Mouse (Mus musculus) thymus, postnatal 0 days (tissue): ENCODE measurements around the gene Zfp292. TPM values are rescaled to one million over a fixed set of nuclear protein-coding genes. Genes with fewer than 3 reads are reported as not detected.
"Not testable (repeated sequence)": the region's sequence is repeated elsewhere in the genome, so short reads cannot be mapped to it uniquely, and the experiment has no call there.

Experiments
- DNase-seq: peaks from one replicate; pipeline ENCODE4 v3.0.0-alpha.2; 2015; ENCODE audit warnings: low spot score
- polyA plus RNA-seq: library from polyadenylated mRNA; unstranded; fragments of >200 nt; fragmentation: Nextera tagmentation; extraction: Ambion mirVana; gene quantifications from 2 replicates; pipeline ENCODE4 v1.2.1, GENCODE M21; 2015

Zfp292 gene
- polyA plus RNA-seq, result 19.3 and 20.7 TPM in 2 replicates

DNA sequence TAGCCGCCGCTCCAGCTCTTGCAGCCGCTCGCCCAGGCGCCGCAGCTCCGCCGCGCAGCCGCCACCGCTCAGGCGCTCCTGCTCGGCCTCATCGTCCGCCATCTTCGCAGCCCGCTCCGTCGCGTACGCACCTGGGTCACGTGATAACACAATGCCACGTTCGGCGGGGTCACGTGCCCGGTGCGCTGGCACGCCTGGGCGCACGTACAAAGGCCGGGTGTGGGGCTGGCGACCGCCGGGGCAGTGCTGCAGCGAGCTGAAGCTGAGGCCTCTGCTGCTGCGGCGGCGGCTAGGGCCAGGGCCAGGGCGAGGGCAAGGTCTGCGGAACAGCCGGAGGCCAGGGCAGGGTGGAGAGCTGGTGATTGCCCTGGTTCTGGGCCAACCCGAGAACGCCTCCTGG lies at the start of gene Zfp292:
TSS of gene Zfp292 (minus strand) at position 143 of the 400 bp plus-strand sequence.
- peak; percentile 93 for DNase-seq

DNA sequence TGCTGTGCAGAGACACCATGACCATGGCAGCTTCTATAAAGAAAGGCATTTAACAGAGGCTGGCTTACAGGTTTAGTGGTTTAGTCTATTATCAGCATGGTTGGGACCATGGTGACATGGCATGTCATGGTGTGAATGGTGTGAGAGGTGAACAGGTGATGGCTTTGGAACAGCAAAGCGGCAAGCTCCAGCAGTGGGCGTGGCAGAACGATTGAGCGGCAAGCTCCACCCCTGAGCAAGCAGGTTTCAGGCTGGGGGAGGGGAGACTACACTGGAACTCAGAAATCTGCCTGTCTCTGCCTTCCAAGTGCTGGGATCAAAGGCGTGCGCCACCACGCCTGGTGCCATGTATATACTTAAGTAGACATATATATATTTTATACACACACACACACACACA lies 45.6 kb upstream of the Zfp292 start:
- DNase-seq, result not testable (repeated sequence)

DNA sequence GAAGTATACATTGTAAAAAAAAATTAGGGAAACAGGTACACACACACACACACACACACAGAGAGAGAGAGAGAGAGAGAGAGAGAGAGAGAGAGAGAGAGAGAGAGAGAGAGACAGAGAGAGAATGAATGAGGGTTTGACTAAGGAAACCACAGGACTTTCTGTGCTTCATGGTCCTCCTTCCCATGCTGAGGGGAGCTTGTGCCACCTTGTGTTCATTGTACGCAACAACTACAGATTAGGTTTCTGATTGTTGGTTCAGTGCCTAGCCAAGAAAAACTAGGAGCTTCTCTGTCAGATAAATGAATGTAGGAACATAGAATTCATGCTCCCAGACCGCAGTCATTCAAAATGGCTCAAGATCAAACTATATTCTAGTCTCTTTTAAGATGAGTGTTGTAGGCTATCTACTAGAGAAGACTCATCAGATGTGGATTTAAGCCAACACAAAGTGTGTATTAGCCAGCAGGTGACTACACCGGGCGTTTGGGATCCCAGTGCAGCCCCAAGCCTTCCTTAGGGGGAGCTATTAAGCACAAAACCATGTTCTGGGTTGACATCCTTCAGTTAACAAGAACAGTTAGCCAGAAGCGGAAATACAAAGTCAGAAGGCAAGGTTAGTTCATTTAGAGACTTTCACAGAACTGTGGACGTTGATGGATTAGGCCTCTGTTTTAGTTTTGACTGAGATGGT lies 39.6 kb upstream of the Zfp292 start:
- peak; percentile 63 for DNase-seq

DNA sequence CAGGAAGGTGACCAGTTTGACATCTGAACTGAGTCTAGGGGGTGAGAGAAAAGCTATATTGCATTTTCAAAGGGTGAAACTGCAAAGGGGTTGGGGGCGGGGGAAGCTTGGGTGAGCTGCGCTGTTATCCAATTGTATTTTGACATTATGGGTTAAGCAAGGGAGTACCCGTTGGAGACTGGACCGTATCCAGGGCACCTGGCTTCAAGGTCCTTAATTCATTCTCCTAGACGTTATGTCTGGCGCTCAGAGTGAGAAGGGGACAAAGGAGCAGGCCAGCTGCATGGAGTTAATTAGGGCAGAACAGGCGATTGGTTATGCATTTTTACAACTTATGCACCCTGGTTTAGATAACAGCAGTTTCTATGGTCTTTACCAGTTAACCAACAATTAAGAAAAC lies 34.6 kb upstream of the Zfp292 start:
- no peak for DNase-seq

- no peak for DNase-seq
Observed at GRCm38 (mm10) chr4:34912171-34912570, 29.4 kb upstream of the Zfp292 start.

GRCm38 (mm10) chr4:34911401-34911800 lies 28.6 kb upstream of the Zfp292 start:
- DNase-seq, result no peak

DNA sequence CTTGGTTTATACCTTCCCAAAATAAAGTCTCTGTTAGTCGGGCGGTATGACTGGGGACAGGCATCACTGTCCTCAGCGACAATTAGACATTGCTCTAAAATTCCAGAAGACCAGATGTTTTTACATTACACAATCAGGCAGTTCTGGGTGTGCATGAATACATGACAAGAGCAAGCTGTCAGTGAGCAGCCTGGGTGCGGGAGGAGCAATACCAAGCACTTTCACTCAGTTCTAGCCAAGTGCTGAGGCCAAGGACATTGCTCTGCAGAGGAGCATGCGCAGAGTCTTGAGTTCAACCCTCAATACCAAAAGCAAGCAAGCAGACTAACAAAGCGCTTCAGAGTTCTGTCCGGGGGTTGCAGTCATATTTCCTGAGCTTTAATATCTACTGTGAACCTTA lies 25.4 kb upstream of the Zfp292 start:
- no peak for DNase-seq

- no peak for DNase-seq
Observed at GRCm38 (mm10) chr4:34907026-34907425, 24.3 kb upstream of the Zfp292 start.

DNA sequence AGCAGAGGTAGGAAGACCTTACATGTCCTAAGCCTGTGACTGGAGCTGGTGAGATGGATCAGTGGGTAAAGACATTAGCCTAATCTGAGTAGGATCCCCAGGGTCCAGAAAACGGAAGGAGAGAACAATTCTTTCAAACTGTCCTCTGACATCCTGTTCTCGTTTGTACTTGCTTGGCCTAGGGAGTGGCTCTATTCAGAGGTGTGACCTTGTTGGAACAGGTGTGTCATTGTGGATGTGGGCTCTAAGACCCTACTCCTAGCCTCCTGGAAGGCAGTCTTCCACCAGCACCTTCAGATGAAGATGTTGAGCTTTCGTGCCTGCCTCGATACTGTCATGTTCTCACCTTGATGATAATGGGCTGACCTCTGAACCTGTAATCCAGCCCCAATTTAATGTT lies 23.4 kb upstream of the Zfp292 start:
- no peak for DNase-seq

- peak; percentile 35 for DNase-seq
Observed at GRCm38 (mm10) chr4:34905396-34905795, 22.6 kb upstream of the Zfp292 start.

GRCm38 (mm10) chr4:34901582-34901981 lies 18.8 kb upstream of the Zfp292 start:
- not testable (repeated sequence) for DNase-seq

GRCm38 (mm10) chr4:34901166-34901565 lies 18.4 kb upstream of the Zfp292 start:
- DNase-seq, result no peak

GRCm38 (mm10) chr4:34900155-34900554 lies 17.4 kb upstream of the Zfp292 start:
- DNase-seq, result no peak

DNA sequence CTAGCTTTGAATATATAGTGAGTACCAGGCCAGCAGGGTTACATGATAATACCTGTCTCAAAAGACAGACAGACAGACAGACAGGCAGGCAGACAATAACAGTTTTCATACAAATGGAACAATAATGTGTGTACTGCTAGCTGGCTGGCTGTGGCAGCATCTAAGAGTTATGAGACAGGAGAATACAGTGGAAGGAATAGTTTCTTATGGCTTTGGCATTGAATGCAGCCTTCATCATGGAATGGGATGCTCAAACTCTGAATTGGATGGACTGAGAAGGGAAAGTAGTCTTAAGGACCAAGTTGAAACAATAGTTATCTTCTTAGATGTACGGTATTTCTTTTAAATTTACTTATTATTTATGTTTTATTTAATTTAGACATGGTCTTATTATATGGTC lies 16.6 kb upstream of the Zfp292 start:
- no peak for DNase-seq

DNA sequence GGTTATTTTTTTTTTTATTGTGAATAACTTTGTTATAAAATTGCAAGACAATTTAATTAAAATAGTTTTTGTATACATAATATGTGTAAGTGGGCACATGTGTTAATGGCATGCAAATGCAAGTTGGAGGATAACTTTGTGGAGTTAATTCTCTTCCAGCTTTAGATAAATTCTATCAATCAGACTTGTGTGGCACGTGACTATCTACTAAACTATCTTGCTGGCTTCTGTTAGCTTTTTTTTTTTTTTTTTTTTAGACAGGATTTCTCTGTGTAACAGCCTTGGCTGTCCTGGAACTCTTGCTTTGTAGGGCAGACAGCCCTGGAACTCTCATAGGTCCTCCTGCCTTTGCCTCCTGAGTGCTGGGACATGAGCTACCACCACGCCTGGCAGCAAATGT lies 15.7 kb upstream of the Zfp292 start:
- DNase-seq, result no peak

DNA sequence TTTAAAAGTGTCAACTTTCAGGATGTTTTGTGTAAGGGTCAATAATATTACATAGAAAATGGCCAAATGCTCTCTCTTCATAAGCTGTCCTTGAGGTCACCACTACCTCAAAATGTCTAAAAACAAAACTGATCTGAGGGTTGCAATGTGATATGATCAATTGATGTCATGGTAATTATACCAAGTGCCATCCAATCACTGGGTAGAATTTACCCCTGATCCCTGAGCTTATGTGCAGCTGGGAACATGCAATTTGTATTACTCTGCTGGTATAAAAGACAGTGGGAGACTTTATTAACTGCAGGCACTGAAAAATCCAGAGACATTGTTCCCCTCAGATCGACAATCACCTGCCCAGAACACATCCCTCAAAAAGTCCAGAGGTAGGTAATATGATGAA lies 10.7 kb upstream of the Zfp292 start, which contains the start of gene Cga:
TSS of gene Cga (plus strand) at position 301 of the 400 bp plus-strand sequence.
- no peak for DNase-seq

DNA sequence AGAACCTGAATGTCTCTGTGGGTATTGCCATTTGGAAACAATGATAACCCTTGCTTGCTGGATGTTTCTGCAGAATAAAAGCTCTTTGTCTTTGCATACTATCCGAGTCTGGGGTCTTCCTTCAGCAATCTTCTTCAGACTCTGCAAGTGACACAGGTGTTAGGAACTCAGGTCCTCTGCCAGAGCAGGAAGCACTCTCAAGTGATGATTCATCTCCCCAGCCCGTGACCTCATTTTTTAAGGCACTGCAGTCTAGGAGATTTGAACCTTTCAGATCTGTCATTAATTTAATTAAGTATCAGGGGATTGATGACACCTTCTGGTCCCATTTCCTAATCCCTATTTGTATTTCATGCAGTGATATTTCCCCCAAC lies 7.0 kb upstream of the Zfp292 start:
- DNase-seq, result peak; percentile 59

DNA sequence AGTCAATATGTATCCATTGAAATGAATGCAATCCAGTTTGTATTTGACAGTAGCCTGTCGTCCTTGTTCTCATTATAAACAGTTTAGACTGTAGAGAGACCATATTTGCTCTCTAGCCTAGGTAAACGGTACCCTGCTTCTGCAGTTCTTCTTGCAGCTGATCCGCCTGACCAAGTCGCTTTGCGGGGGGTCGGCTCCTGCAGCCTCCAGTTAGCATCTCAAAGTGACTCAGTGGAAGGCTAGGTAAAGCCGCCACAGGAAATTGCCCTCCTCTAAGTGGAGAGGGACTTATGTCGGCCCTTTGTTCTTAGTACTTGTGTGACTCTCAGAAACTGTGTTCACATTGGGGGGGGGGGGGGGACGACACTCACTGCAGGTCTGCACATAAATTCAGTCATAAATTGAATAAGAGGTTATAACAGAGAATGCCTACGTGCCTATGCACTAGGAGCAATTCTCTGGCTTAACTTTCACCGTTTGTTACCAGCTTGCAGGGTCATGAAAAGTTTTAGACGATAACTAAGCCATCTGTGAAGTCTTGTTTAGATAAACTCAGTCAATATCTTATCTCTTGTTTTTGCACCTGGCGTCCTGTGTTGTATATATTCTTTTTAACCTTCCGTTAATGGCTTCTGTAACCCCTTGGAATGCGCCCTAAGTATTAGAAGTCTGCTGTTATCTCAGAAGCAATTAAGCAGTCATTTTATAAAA lies 6.5 kb upstream of the Zfp292 start:
- DNase-seq, result peak; percentile 30

DNA sequence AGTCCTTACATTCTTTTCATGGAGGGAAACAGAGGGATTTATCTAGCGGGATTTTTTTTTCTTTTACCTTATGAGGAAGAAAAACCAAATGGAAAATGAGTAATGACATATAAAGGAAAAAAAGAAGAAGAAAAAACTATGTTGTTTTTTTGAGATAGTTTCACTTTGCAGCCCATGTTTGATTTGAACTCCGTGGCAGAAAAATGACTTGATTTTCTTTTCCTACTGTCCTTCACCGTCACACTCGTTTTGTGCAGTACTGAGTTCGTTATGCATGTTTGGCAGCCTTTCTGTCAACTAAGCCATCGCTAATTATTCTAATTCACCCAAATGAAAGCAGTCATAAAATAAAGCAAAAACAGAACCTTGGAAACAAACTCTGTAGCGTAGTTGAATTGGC lies 4.5 kb upstream of the Zfp292 start:
- no peak for DNase-seq

GRCm38 (mm10) chr4:34886490-34887111 lies 3.8 kb upstream of the Zfp292 start:
- peak; percentile 84 for DNase-seq

- no peak for DNase-seq
Observed at GRCm38 (mm10) chr4:34885631-34886351, 3.0 kb upstream of the Zfp292 start.
